Mouse (Mus musculus) left cerebral cortex, postnatal 4 days (tissue): Measurements from ENCODE around the gene Pias3. TPM values are rescaled to one million over a fixed set of nuclear protein-coding genes. Genes with fewer than 3 reads are reported as not detected.
"Not testable (repeated sequence)": the region's sequence is repeated elsewhere in the genome, so short reads cannot be mapped to it uniquely, and the experiment has no call there.

Experiments used
- DNase-seq: peaks from one replicate; pipeline ENCODE4 v3.0.0-alpha.2; 2022
- intact Hi-C: fragments of 180-260 bp; cut with DNase I; formaldehyde crosslinking; loops from one replicate; pipeline ENCODE4 v1.15.1; 2025
- total RNA-seq, 2 experiments: library from RNA; stranded (reverse); gene quantifications; 2 replicates each; pipeline ENCODE4 v1.2.3; 2021

Gene Pias3
- total RNA-seq, 2 experiments from 2014 or later, result 31.9 to 36.0 TPM

- DNase-seq, result no peak
- intact Hi-C loops, result no loop called here
These were observed 11.9 kb upstream of the Pias3 start for GRCm38 (mm10) chr3:96684151-96684821.

GRCm38 (mm10) chr3:96684822-96685156, 11.4 kb upstream of the Pias3 start:
- no peak for DNase-seq
- intact Hi-C loops, result no loop called here

- intact Hi-C loops, DNase-seq: not testable (repeated sequence)
These were observed 10.1 kb upstream of the Pias3 start for GRCm38 (mm10) chr3:96686057-96686456.

GRCm38 (mm10) chr3:96688854-96689253, 7.3 kb upstream of the Pias3 start:
- intact Hi-C loops, result no loop called here
- DNase-seq, result no peak

GRCm38 (mm10) chr3:96690298-96690697, 5.9 kb upstream of the Pias3 start:
- no peak for DNase-seq
- intact Hi-C loops, result no loop called here

GRCm38 (mm10) chr3:96692506-96692905, 3.7 kb upstream of the Pias3 start:
- peak; percentile 65 for DNase-seq
- intact Hi-C loops, result no loop called here

- intact Hi-C loops, result no loop called here
- DNase-seq, result no peak
These were observed 2.6 kb upstream of the Pias3 start for GRCm38 (mm10) chr3:96693579-96693978.

- intact Hi-C loops, result no loop called here
- peak; percentile 89 for DNase-seq
These were observed 865 bp downstream of the Pias3 start for GRCm38 (mm10) chr3:96696766-96697732.

GRCm38 (mm10) chr3:96698993-96699690, 3.0 kb downstream of the Pias3 start:
- intact Hi-C loops, result no loop called here
- no peak for DNase-seq

GRCm38 (mm10) chr3:96700376-96700775, 4.2 kb downstream of the Pias3 start:
- DNase-seq, result no peak
- intact Hi-C loops, result no loop called here

GRCm38 (mm10) chr3:96701003-96701402, 4.8 kb downstream of the Pias3 start:
- no peak for DNase-seq
- intact Hi-C loops, result no loop called here

- peak; percentile 41 for DNase-seq
- intact Hi-C loops, result no loop called here
These were observed 8.6 kb downstream of the Pias3 start for GRCm38 (mm10) chr3:96704778-96705177.

- no peak for DNase-seq
- intact Hi-C loops, result no loop called here
These were observed 10.0 kb downstream of the Pias3 start for GRCm38 (mm10) chr3:96706217-96706616.

GRCm38 (mm10) chr3:96706984-96707383, 10.8 kb downstream of the Pias3 start:
- intact Hi-C loops, result no loop called here
- DNase-seq, result no peak

- peak; percentile 84 for DNase-seq
- intact Hi-C loops, result no loop called here
These were observed 11.9 kb downstream of the Pias3 start, which contains the start of gene Nudt17 for GRCm38 (mm10) chr3:96707903-96708683. Gene Nudt17, minus strand, starts transcription at chr3:96708562.

- DNase-seq, result no peak
- intact Hi-C loops, result no loop called here
These were observed 12.5 kb downstream of the Pias3 start for GRCm38 (mm10) chr3:96708684-96709064.

- no peak for DNase-seq
- intact Hi-C loops, result no loop called here
These were observed 18.1 kb downstream of the Pias3 start for GRCm38 (mm10) chr3:96714286-96714685.

- DNase-seq, result no peak
These were observed 19.7 kb downstream of the Pias3 start for GRCm38 (mm10) chr3:96715854-96716253.

GRCm38 (mm10) chr3:96719173-96719572, 23.0 kb downstream of the Pias3 start:
- intact Hi-C loops, result no loop called here
- DNase-seq, result peak; percentile 72

More at GRCm38 (mm10) chr3:96715854-96716253, 19.7 kb downstream of the Pias3 start:
- intact Hi-C loops, result no loop called here

- intact Hi-C loops, result no loop called here
- peak; percentile 95 for DNase-seq
These were observed 31.2 kb downstream of the Pias3 start, which contains the start of the genes Polr3c and Rnf115 for GRCm38 (mm10) chr3:96727343-96727827. Gene Polr3c, minus strand, starts transcription at chr3:96727628. Gene Rnf115, plus strand, starts transcription at chr3:96727664.
